Mouse (Mus musculus): ENCODE data around the gene Zfp644. TPM values are rescaled to one million over a fixed set of nuclear protein-coding genes. Genes with fewer than 3 reads are reported as not detected.

Gene Zfp644
- total and polyA plus RNA-seq, 3 experiments, result 15.1 to 28.7 (median 17.7) TPM

- Histone ChIP-seq H3K27me3 (replicated peaks) (no peaks in the 10 kb centered on the region), H3K9ac (ENCODE audit: insufficient read depth, low read depth) (no peak overlapping the region), H3K27ac (ENCODE audit: insufficient read depth, low read depth) (no peak overlapping the region), H3K79me2 (replicated peaks; ENCODE audit: control insufficient read depth, extremely low read depth, insufficient read depth, poor library complexity, severe bottlenecking) (no peaks in the 10 kb centered on the region), H3K4me1 (ENCODE audit: control insufficient read depth in 1 of 2, insufficient read depth in 2 of 2) (no peaks in the 10 kb centered on the region), H3K4me3 (replicated peaks in 1 of 3; ENCODE audit: low read depth in 2 of 3, low read length in 2 of 3, poor library complexity in 1 of 3) (no peak overlapping the region), H3K36me3 (replicated peaks in 1 of 2; ENCODE audit: control insufficient read depth in 1 of 2, insufficient read depth in 1 of 2, low read length in 1 of 2) (no peaks in the 10 kb centered on the region), H3K9me3 (replicated peaks; ENCODE audit: low read length) (peaks cover 3% of the 10 kb centered on the region), H3K4me2 (ENCODE audit: insufficient read depth, low read depth, poor library complexity, severe bottlenecking) (no peak overlapping the region)
- dilution Hi-C loops (cut with MboI; ENCODE audit: extremely low pct_ligation_motif_present, extremely low pct_unique_long_range_greater_than_20kb, low sequenced_read_pairs) (no loop called here), in situ Hi-C loops (cut with MboI; ENCODE audit: low pct_ligation_motif_present, low pct_unique_long_range_greater_than_20kb, low sequenced_read_pairs) (no loop called here)
- no peak for DNase-seq (ENCODE audit: extremely low read depth)
- TF ChIP-seq IRF4 (IDR thresholded peaks at IDR 0.05; ENCODE audit: low read depth, low read length) (no peak), SMC3 (IDR thresholded peaks at IDR 0.05; ENCODE audit: low read depth, low read length) (no peak), JUND (conservative IDR thresholded peaks at IDR 0.05; ENCODE audit: low read depth, low read length) (no peak), NRF1 (IDR thresholded peaks at IDR 0.05; ENCODE audit: low read depth, low read length) (no peak), ELF1 (IDR thresholded peaks at IDR 0.05; ENCODE audit: low read depth, low read length) (no peak), ETS1 (conservative IDR thresholded peaks at IDR 0.05; ENCODE audit: low read depth, low read length) (no peak), USF1 (IDR thresholded peaks at IDR 0.05; ENCODE audit: low read depth, low read length) (no peak), CHD2 (IDR thresholded peaks at IDR 0.05; ENCODE audit: low read length) (no peak), BHLHE40 (IDR thresholded peaks at IDR 0.05; ENCODE audit: low read depth, low read length) (no peak), TCF12 (IDR thresholded peaks at IDR 0.05; ENCODE audit: low read depth, low read length) (no peak), USF2 (conservative IDR thresholded peaks at IDR 0.05; ENCODE audit: low read depth, low read length) (no peak), POLR2AphosphoS2 (IDR thresholded peaks at IDR 0.05; ENCODE audit: low read depth, low read length) (no peak)
Observed at GRCm38 (mm10) chr5:106573742-106574559, 123.1 kb downstream of the Zfp644 start.

Other genes starting within 250 kb of the Zfp644 start
- not detected in 2 replicates for gene Barhl2, start 239.1 kb downstream of the Zfp644 start, total RNA-seq (2012; rRNA removed)
- not detected in 2 replicates for gene Barhl2, start 239.1 kb downstream of the Zfp644 start, total RNA-seq (2014; rRNA removed)
- not detected in 2 replicates for gene Barhl2, start 239.1 kb downstream of the Zfp644 start, polyA plus RNA-seq (2012; ENCODE audit: insufficient read length, low read depth)
- not detected in 2 replicates for gene Gm17304, start 88.2 kb downstream of the Zfp644 start, total RNA-seq (2012; rRNA removed)
- gene Gm17304, start 88.2 kb downstream of the Zfp644 start, total RNA-seq (2014; rRNA removed), result not detected in 2 replicates
- gene Gm17304, start 88.2 kb downstream of the Zfp644 start, polyA plus RNA-seq (2012; ENCODE audit: insufficient read length, low read depth), result not detected in 2 replicates
- gene Hfm1, start 229.0 kb upstream of the Zfp644 start, total RNA-seq (2012; rRNA removed), result not detected in 2 replicates
- not detected in 2 replicates for gene Hfm1, start 229.0 kb upstream of the Zfp644 start, total RNA-seq (2014; rRNA removed)
- gene Hfm1, start 229.0 kb upstream of the Zfp644 start, polyA plus RNA-seq (2012; ENCODE audit: insufficient read length, low read depth), result 0.12 TPM in 1 of 2 replicates, not detected in the other